Mouse (Mus musculus) liver, embryonic 12.5 days (tissue): ENCODE measurements around the gene Prkca. TPM values are rescaled to one million over a fixed set of nuclear protein-coding genes. Genes with fewer than 3 reads are reported as not detected.

Experiments
- ATAC-seq: fragments of 200-750 bp; cut with Nextera tagmentation; 2 replicates; pipeline ENCODE4 v1.8.0; 2017; ENCODE audit warnings: moderate number of reproducible peaks, mild to moderate bottlenecking, moderate library complexity
- H3K27ac ChIP-seq: fragments of 300-500 bp; sonication (generic); 2 replicates; pipeline ENCODE4 v1.5.1; 2016; ENCODE audit warnings: mild to moderate bottlenecking
- H3K27me3 ChIP-seq: fragments of 300-500 bp; sonication (generic); replicated peaks from 2 replicates; pipeline ENCODE4 v1.6.1; 2016; ENCODE audit warnings: mild to moderate bottlenecking, moderate library complexity
- H3K36me3 ChIP-seq: fragments of 300-500 bp; sonication (generic); 2 replicates; pipeline ENCODE4 v1.6.1; 2016; ENCODE audit warnings: mild to moderate bottlenecking, moderate library complexity
- H3K4me1 ChIP-seq: fragments of 300-500 bp; sonication (generic); 2 replicates; pipeline ENCODE4 v1.6.1; 2016
- H3K4me2 ChIP-seq: fragments of 300-500 bp; sonication (generic); 2 replicates; pipeline ENCODE4 v1.6.1; 2016; ENCODE audit warnings: mild to moderate bottlenecking, moderate library complexity
- H3K4me3 ChIP-seq: fragments of 300-500 bp; sonication (generic); 2 replicates; pipeline ENCODE4 v1.5.1; 2016; ENCODE audit warnings: mild to moderate bottlenecking, moderate library complexity
- H3K9ac ChIP-seq: fragments of 300-500 bp; sonication (generic); 2 replicates; pipeline ENCODE4 v1.6.1; 2016; ENCODE audit warnings: mild to moderate bottlenecking, moderate library complexity
- H3K9me3 ChIP-seq: fragments of 300-500 bp; sonication (generic); replicated peaks from 2 replicates; pipeline ENCODE4 v1.6.1; 2016; ENCODE audit warnings: mild to moderate bottlenecking, moderate library complexity
- WGBS: fragments of 180-500 bp; shearing (Covaris S2); methylation state at CpG from one replicate; pipeline ENCODE4 v1.1.7; 2016; ENCODE audit not compliant: insufficient replicate concordance; 5-methylcytosine and 5-hydroxymethylcytosine counted together
- polyA plus RNA-seq: library from polyadenylated mRNA; unstranded; fragments of >200 nt; fragmentation: Nextera tagmentation; extraction: Ambion mirVana; gene quantifications from 2 replicates; pipeline ENCODE4 v1.2.1, GENCODE M21; 2016

The Prkca gene
- polyA plus RNA-seq, 1 experiment from 2014 or later: 7.5 TPM

DNA sequence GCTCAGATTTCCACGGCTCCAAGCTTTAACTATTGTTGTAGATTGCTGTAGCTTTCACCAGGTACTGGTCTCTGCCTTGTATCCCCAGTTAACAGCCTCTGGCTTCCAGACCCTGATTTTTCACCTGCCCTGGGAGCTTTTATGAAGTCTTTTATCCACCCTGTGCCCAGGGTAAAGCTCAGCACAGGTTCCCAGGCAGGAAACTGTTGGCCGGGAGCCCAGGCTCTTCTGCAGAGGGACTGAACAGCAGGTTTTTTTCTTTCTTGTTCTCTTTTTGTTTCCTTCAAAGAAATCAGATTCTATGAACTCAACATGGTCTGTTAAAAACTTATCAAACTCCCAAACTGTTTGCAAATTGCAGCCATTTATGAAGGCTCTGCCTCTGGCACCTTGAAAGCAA lies 56.4 kb downstream of the Prkca start:
- H3K9ac ChIP-seq: no peak overlapping the region
- H3K4me2 ChIP-seq: no peak overlapping the region
- peaks cover 15% of the 10 kb centered on the region; the same call in 1 of the 2 replicates for H3K4me1 ChIP-seq
- H3K4me3 ChIP-seq: no peak overlapping the region
- H3K9me3 ChIP-seq: no peaks in the 10 kb centered on the region
- H3K36me3 ChIP-seq: no peaks in the 10 kb centered on the region
- no peak for ATAC-seq
- no peak overlapping the region for H3K27ac ChIP-seq
- 73% methylated on average over 2 of the region's 2 CpGs for whole genome bisulfite sequencing
- H3K27me3 ChIP-seq: no peaks in the 10 kb centered on the region

DNA sequence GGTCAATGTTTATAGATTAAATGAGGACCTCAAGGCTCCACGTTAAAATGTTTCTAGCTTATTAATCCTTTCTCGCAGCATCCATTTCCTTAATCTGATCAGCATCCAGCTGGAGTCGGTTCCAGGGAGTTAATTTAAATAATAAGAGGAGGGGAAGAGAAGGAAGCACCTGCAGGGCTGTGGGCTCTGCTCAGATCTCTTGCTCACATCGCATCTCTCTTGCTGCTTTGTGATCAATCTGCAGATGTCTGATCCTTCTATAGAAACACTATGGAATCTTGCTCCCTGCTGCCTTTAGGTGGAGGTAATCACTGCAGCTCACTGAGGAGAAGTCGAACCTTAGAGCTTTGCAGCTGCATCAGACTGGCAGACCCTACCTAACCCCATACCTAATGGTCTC lies 58.7 kb downstream of the Prkca start:
- peaks cover 21% of the 10 kb centered on the region for H3K4me1 ChIP-seq
- no peak for ATAC-seq
- no peaks in the 10 kb centered on the region for H3K27me3 ChIP-seq
- H3K4me2 ChIP-seq: no peak overlapping the region
- H3K9me3 ChIP-seq: no peaks in the 10 kb centered on the region
- WGBS: 59% methylated on average over 5 of the region's 5 CpGs
- no peaks in the 10 kb centered on the region for H3K36me3 ChIP-seq
- H3K9ac ChIP-seq: no peak overlapping the region
- H3K27ac ChIP-seq: no peak overlapping the region
- no peak overlapping the region for H3K4me3 ChIP-seq

DNA sequence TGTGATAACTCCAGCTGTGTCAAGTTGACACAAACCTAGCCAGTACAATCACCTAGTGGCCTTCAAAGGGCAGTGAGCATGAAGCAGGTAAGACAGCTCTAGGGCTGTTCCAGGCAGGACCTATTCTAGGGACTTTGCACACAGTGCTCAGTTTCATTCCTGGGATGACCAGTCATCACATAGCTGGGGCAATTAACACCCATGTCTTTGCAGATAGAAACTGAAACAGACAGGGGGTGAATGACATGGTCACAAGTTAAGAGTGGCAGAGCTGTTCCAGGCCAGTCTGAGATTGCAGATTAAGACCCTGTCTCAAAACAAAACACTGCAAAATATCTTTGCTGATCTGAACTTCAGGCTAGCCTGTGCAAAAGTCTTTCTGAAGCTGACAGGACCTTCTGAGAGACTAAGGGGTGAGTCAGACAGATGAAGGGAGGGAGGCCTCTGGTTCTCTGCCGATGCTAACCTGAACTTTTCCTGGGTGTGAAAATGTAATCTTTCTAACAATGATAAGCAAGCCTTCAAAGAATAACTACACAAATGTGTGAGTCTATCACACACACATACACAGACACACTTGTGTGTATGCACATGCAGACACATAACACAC lies 60.8 kb downstream of the Prkca start:
- Histone ChIP-seq H3K9me3 (no peaks in the 10 kb centered on the region), H3K4me1 (peaks cover 26% of the 10 kb centered on the region), H3K4me3 (no peak overlapping the region), H3K36me3 (no peaks in the 10 kb centered on the region), H3K4me2 (no peak overlapping the region), H3K27me3 (no peaks in the 10 kb centered on the region), H3K27ac (no peak overlapping the region), H3K9ac (no peak overlapping the region)
- ATAC-seq: no peak
- WGBS: 59% methylated on average over 1 of the region's 1 CpGs

DNA sequence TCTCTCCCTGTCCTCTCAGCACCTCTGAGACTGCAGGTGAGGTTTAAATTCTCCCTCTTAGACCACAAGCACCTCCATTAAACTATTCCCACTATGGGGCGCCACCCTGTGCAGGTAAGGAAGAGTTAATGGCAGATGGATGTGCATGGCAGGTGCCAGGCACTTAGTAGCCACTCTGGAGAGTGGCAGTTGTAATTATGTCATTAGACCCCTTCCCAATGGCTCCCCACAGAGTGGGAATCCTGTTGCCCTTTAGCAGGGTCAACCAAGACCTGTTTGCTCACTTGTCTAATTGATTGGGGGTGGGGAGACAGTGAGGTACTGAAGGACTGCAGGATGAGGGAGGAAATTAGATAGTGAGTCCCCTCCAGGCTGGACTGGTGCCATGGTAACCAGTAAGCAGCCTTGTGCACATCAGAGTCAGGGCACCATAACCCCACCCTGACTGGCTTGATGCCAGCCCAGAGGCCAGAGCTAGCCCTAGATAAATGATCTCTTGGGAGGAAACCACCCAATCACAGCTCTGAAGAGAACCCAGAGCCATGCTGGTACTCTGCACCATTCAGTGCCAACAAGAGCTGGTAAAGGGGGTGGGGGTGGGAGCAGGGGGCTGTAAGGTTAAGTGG lies 63.9 kb downstream of the Prkca start:
- no peak overlapping the region for H3K4me3 ChIP-seq
- no peaks in the 10 kb centered on the region for H3K27me3 ChIP-seq
- H3K9ac ChIP-seq: no peak overlapping the region
- ATAC-seq: peak; percentile 55
- H3K36me3 ChIP-seq: no peaks in the 10 kb centered on the region
- H3K4me1 ChIP-seq: peaks cover 21% of the 10 kb centered on the region
- WGBS: 69% methylated on average over 1 of the region's 1 CpGs
- H3K27ac ChIP-seq: no peak overlapping the region
- no peaks in the 10 kb centered on the region for H3K9me3 ChIP-seq
- H3K4me2 ChIP-seq: no peak overlapping the region

DNA sequence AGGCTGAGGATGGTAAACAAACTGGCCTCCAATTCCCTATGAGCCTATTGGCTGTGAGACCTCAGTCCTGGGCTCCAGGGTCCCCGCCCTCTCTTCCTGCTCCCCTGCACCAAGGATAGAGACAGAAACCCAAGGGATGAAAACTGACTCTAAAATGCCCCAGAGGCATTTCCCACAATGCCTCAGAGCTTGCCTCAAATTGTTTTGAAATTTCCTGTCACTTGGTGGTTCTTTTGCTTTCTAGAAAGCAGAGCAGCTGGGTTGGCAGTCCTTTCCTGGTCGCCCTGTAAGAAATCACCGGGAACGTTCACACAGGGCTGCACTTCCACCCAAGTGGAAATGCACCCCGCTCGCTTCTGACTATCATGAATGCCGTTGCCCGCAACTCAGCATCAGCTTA lies 66.6 kb downstream of the Prkca start:
- peaks cover 11% of the 10 kb centered on the region for H3K4me1 ChIP-seq
- H3K4me3 ChIP-seq: no peak overlapping the region
- no peaks in the 10 kb centered on the region for H3K27me3 ChIP-seq
- H3K9ac ChIP-seq: no peak overlapping the region
- H3K9me3 ChIP-seq: no peaks in the 10 kb centered on the region
- no peak for ATAC-seq
- no peaks in the 10 kb centered on the region for H3K36me3 ChIP-seq
- H3K27ac ChIP-seq: no peak overlapping the region
- no peak overlapping the region for H3K4me2 ChIP-seq
- 66% methylated on average over 8 of the region's 8 CpGs for WGBS

DNA sequence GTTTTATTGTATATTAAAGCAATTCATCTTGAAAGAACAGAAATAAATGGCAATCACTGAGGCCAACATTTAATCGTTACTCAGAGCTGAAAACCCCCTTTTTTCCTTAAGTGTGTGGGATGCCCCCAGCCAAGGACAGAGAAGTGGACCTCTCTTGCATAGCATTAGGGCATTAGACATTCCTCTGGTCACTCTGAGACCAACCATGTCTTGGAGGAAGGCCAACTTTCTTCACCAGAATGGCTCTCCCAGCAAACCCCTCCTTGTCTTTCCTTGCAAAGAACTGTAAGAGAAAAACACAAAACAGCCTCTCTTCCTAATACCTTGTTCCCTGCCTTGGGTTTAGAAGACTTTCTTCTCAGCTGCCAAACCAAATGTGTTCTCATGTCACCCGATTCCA lies 67.6 kb downstream of the Prkca start:
- no peak for ATAC-seq
- WGBS: 71% methylated on average over 2 of the region's 2 CpGs
- Histone ChIP-seq H3K9ac (no peak overlapping the region), H3K9me3 (no peaks in the 10 kb centered on the region), H3K36me3 (no peaks in the 10 kb centered on the region), H3K27me3 (no peaks in the 10 kb centered on the region), H3K4me1 (peaks cover 11% of the 10 kb centered on the region), H3K4me2 (no peak overlapping the region), H3K4me3 (no peak overlapping the region), H3K27ac (no peak overlapping the region)

DNA sequence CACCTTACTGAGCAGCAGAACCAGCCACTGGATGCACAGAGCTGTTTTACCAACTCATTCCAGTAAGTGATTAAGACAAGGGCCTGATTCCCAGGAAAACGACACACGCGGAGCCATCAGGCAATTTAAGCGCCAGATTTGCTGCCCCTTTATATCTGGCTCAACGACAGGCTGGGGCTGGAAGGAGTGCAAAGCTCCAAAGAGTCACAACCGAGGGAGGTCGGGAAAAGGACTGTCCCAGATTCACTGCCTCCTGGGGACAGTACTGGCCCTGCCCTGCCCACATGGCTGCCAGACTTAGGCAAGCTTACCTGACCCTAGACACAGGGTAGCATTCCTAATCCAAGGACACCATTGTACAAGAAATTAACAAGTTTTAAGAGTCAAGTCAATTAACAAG lies 69.7 kb downstream of the Prkca start:
- H3K27ac ChIP-seq: no peak overlapping the region
- ATAC-seq: no peak
- no peak overlapping the region for H3K4me3 ChIP-seq
- 80% methylated on average over 7 of the region's 7 CpGs for WGBS
- no peaks in the 10 kb centered on the region for H3K27me3 ChIP-seq
- H3K9ac ChIP-seq: no peak overlapping the region
- peaks cover 5% of the 10 kb centered on the region for H3K4me1 ChIP-seq
- H3K4me2 ChIP-seq: no peak overlapping the region
- H3K36me3 ChIP-seq: no peaks in the 10 kb centered on the region
- no peaks in the 10 kb centered on the region for H3K9me3 ChIP-seq

DNA sequence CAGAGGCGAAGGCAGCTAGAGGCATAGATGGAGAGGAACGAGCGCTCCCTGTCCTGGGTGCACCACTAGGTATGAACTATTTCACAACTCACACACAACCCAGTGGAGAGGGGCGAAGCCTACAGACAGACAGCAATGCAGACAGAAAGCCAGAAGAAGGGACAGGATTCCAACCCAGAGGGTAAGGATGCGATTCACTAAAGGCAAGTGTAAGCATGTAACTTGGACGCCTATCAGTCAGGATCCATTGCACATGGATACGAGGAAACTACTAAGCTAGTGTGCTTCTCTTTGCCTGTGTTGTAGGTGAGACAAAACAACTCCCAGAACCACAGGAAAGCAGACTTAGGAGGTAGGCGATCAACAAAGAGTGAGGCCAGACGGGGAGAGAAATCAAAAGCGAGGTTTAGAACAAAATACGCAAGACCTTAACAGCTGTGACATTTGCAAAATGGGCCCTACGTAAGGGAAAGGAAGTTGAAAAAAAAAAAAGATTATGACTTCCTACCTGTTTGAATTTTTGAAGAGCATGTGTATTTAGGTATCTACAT lies 70.2 kb downstream of the Prkca start:
- Histone ChIP-seq H3K4me1 (peaks cover 11% of the 10 kb centered on the region), H3K4me2 (no peak overlapping the region), H3K9me3 (no peaks in the 10 kb centered on the region), H3K27ac (no peak overlapping the region), H3K36me3 (no peaks in the 10 kb centered on the region), H3K9ac (no peak overlapping the region), H3K27me3 (no peaks in the 10 kb centered on the region), H3K4me3 (no peak overlapping the region)
- ATAC-seq: no peak
- WGBS: 76% methylated on average over 12 of the region's 12 CpGs

DNA sequence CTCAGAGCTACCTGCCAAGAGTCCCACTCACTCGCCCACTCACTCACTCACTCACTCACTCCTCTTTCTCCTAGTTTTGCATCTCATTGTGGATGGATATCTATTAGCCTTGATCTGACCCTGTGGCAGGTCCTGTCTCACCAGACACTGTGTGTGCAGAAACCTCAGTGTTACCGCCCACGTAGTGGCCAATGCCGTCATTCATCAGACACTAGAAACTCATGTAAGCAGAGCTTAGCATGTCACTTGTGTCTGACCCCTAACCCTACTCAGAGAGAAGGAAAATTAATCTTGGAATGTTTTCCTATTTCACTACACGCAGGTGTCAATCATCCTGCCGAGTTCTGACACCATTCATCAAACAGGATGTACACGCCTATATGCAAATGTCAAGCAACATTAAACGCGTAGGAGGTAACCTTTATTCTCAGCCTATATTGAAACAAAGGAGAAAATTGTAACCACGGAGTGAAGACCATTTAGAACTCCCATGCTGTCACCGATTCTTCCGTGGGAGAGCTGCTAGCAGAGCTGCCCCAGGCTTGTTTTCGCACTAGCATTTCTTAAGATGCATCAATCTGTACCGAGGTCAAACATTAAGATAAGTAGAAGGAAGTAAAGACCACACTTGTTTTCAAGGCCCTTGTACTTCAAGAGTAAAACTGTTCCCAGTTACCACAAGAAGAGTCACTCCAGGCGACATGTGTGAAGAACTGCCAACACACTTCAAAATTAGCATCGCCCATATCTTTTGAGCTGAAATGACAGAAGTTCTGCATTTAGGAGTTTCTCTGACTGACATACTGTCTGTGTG lies 70.9 kb downstream of the Prkca start:
- Histone ChIP-seq H3K4me2 (no peak overlapping the region), H3K27me3 (no peaks in the 10 kb centered on the region), H3K36me3 (no peaks in the 10 kb centered on the region), H3K4me1 (peaks cover 17% of the 10 kb centered on the region), H3K9me3 (no peaks in the 10 kb centered on the region), H3K4me3 (no peak overlapping the region), H3K27ac (no peak overlapping the region), H3K9ac (no peak overlapping the region)
- WGBS: 63% methylated on average over 16 of the region's 16 CpGs
- ATAC-seq: no peak

DNA sequence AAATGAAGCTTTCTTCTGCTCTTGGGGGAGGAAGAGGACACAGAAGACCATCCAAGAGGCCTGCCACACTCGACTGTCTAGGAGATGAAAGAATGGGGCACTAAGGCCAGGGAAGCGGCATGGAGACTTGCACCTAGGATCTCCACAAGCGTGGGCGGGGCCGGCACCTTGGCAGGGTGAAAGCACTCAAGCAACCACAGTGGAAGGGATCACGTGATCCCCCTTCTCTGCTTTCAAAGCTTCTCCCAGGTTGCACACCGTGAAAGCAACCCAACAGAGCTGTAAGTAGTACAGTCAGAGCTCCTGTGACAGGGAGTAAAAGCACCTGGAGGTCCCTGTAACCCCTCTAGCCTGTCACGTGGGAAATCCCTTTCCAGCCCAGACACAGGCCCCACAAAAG lies 72.4 kb downstream of the Prkca start:
- Histone ChIP-seq H3K36me3 (no peaks in the 10 kb centered on the region), H3K9ac (no peak overlapping the region), H3K9me3 (no peaks in the 10 kb centered on the region), H3K4me2 (no peak overlapping the region), H3K27ac (no peak overlapping the region), H3K27me3 (no peaks in the 10 kb centered on the region), H3K4me3 (no peak overlapping the region), H3K4me1 (peaks cover 23% of the 10 kb centered on the region)
- 65% methylated on average over 8 of the region's 8 CpGs for WGBS
- ATAC-seq: peak; percentile 21; the same call in 1 of the 2 replicates

DNA sequence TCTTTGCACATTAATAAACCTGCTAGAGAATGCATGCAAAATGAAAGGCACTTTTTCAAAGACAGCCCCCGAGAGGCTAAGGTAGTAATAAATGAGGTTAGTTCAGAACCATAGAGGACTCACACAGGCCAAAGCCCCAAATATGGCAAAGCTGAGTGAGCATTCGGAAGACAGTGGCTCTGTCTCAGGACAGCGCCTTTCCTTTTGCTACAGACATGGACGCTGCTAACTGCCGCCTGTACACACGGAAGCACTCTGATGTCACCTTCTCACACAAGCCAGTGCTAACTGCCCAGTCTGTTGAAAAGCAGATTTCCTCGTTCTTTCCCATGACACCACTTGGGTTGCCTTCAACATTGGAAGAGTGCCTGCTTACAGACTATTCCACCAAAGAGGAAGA lies 74.2 kb downstream of the Prkca start:
- H3K27ac ChIP-seq: no peak overlapping the region
- H3K36me3 ChIP-seq: no peaks in the 10 kb centered on the region
- no peak overlapping the region for H3K4me3 ChIP-seq
- WGBS: 83% methylated on average over 7 of the region's 7 CpGs
- no peaks in the 10 kb centered on the region for H3K27me3 ChIP-seq
- no peak overlapping the region for H3K9ac ChIP-seq
- no peak for ATAC-seq
- H3K4me1 ChIP-seq: peaks cover 34% of the 10 kb centered on the region
- no peak overlapping the region for H3K4me2 ChIP-seq
- no peaks in the 10 kb centered on the region for H3K9me3 ChIP-seq
